Mouse (Mus musculus) olfactory bulb, adult 2 months (tissue): ENCODE data around the gene Chl1. TPM values are rescaled to one million over a fixed set of nuclear protein-coding genes. Genes with fewer than 3 reads are reported as not detected.

ENCODE experiments used
- H3K27ac ChIP-seq: fragments of 200-500 bp; 2 replicates; pipeline ENCODE4 v1.5.1; 2012; ENCODE audit warnings: low read depth, low read length; ENCODE audit not compliant: insufficient read depth
- H3K4me1 ChIP-seq: fragments of 200-500 bp; 2 replicates; pipeline ENCODE4 v1.6.1; 2012; ENCODE audit warnings: low read length; ENCODE audit not compliant: control insufficient read depth, insufficient read depth
- H3K4me3 ChIP-seq: fragments of 200-500 bp; 2 replicates; pipeline ENCODE4 v1.5.1; 2012; ENCODE audit warnings: mild to moderate bottlenecking, low read depth, low read length, moderate library complexity; ENCODE audit not compliant: insufficient read depth
- CTCF ChIP-seq: fragments of 200-500 bp; IDR thresholded peaks from 2 replicates; pipeline ENCODE4 v1.5.1; 2012; ENCODE audit warnings: low read depth, mild to moderate bottlenecking, low read length, moderate library complexity; ENCODE audit not compliant: insufficient read depth
- POLR2A ChIP-seq: fragments of 200-500 bp; IDR thresholded peaks from 2 replicates; pipeline ENCODE4 v1.6.1; 2012; ENCODE audit warnings: mild to moderate bottlenecking, low read depth, low read length, moderate library complexity; ENCODE audit not compliant: insufficient read depth
- WGBS: fragments of 180-500 bp; shearing (Covaris S2); methylation state at CpG from one replicate; pipeline ENCODE4 v1.1.7; 2018; 5-methylcytosine and 5-hydroxymethylcytosine counted together
- polyA plus RNA-seq: library from polyadenylated mRNA; stranded (reverse); fragments of >200 nt; gene quantifications from 2 replicates; pipeline ENCODE4 v1.2.4, GENCODE M21; 2012; ENCODE audit warnings: low replicate concordance; ENCODE audit not compliant: missing spikeins, insufficient read depth, insufficient read length

The Chl1 gene
- polyA plus RNA-seq, 1 experiment = not detected

DNA sequence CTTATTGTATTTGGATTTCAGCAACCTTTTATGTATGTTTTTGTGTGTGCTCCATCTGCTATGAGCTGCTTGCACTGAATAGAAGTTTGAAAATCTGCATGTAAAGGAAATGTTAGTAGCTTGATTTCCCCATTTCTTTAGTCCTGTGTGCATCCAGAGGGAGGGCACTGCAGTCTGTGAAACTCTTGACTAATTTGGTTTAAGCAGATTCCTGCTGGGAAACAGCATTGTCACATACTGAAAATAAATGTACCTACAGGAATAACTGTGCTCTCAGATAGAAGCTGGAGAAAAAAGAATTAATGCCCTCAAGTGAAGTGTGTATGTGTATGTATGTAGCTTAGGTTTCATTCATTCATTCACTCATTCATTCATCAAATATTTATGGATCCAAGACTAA, 22.7 kb downstream of the Chl1 start:
- H3K4me1 ChIP-seq = no peaks in the 10 kb centered on the region
- TF ChIP-seq CTCF (no peak), POLR2A (no peak)

DNA sequence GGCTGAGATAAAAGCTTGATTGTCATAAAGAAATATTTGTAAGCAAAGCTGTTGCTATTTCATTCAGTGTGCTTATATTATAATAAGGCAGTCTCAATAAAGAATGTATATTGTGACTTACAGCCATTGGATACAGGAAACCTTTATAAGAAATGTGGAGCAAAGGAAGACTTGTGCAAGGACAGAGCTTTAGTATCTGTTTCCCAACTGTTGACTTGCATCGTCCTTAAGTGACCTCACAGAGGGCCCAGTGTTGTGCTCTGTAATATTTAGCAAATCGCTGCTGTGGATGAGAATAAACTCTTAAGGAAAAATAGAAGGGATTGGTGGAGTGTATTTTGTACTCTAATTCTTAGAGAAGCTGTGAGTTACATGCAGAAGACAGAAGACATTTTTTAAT, 23.6 kb downstream of the Chl1 start:
- Histone ChIP-seq H3K4me1 (no peaks in the 10 kb centered on the region), H3K27ac (no peak overlapping the region), H3K4me3 (no peak overlapping the region)
- TF ChIP-seq CTCF = no peak
- TF ChIP-seq POLR2A = no peak
- WGBS = 87% methylated on average over 2 of the region's 2 CpGs

More for the DNA sequence above, 22.7 kb downstream of the Chl1 start:
- Histone ChIP-seq H3K27ac (no peak overlapping the region), H3K4me3 (no peak overlapping the region)

DNA sequence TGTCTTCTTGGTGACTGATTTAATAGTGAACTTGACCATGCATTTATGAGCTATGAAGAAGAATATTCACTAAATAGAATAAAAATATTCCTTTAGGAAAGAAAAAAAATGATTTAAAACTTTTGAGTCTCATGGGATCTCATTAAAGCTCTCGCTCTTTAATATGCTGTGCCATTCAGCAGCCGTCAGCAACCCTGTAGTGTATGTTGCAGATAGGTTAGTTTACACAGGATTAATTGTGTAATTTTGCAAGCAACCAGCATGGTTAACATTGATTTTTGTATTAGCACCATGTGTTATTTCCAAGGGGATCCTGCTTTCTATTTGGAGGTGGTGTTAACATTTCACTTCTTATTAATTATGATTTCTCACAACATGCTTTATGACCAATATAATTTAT, 32.2 kb downstream of the Chl1 start:
- TF ChIP-seq CTCF (no peak), POLR2A (no peak)
- Histone ChIP-seq H3K4me3 (no peak overlapping the region), H3K27ac (no peak overlapping the region), H3K4me1 (no peaks in the 10 kb centered on the region)
- 95% methylated on average over 2 of the region's 2 CpGs for WGBS

DNA sequence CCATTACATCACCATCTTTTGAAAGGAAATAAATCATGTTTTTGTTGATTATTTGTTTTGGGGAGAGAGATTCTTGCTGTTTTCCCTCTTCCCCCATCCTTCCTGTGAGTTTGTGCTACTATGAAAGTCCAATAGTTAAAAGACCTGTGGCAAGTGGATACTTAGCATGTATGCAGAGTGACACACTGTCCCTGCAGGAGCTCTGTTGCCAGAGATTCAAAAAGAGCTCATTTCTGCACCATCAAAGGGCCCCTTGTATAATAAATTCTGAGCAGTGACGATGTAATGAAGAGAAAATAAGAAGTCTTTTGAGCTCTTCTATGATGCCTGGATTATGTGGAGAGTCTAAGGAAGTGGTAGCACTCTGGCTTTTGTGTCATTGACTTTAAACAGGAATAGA, 33.4 kb downstream of the Chl1 start:
- WGBS = 66% methylated on average over 1 of the region's 1 CpGs
- no peak overlapping the region for H3K27ac ChIP-seq
- no peaks in the 10 kb centered on the region for H3K4me1 ChIP-seq
- TF ChIP-seq CTCF (no peak), POLR2A (no peak)
- H3K4me3 ChIP-seq = no peak overlapping the region

DNA sequence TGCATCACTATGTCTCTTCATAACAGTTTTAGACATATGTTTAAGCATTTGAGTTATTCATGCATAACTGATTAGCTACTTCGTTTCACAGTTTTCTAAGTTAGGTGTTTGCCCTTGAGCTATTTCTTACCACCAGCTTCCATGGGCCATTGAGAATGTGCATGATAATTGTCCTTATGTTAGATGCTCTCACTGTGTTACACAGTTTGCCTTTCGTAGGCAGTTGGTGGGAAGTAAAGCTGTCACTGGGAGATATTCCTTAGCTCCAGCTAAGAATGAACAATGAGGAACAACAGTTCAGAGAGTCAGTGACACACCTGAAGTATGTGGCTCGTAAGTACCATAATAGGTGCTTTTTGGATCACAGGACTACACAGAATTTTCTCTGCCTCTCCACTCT, 35.9 kb downstream of the Chl1 start:
- H3K4me3 ChIP-seq = no peak overlapping the region
- TF ChIP-seq POLR2A = no peak
- no peak for TF ChIP-seq CTCF
- H3K4me1 ChIP-seq = no peaks in the 10 kb centered on the region
- H3K27ac ChIP-seq = no peak overlapping the region
- WGBS = 69% methylated on average over 3 of the region's 3 CpGs

DNA sequence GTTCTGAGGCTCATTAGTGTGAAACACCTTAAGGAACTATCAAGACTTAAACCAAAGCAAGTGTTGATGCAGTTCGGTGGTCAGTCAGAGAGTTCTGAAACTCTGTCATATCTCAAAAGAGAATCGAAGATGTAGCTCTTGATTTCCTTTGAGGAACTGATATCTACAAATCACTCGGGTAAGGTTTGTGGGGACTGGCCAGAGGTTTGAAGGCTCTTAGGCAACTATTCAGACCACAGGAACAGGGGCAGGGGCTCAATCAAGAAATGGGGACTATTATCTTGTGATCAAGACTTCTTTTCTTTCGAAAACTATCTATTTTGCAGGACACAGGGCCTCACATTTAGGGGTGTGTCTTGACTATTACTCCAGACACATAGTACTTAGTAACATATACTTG, 39.5 kb downstream of the Chl1 start:
- 92% methylated on average over 4 of the region's 4 CpGs for WGBS
- no peaks in the 10 kb centered on the region for H3K4me1 ChIP-seq
- no peak for TF ChIP-seq CTCF
- no peak for TF ChIP-seq POLR2A
- no peak overlapping the region for H3K27ac ChIP-seq
- no peak overlapping the region for H3K4me3 ChIP-seq

DNA sequence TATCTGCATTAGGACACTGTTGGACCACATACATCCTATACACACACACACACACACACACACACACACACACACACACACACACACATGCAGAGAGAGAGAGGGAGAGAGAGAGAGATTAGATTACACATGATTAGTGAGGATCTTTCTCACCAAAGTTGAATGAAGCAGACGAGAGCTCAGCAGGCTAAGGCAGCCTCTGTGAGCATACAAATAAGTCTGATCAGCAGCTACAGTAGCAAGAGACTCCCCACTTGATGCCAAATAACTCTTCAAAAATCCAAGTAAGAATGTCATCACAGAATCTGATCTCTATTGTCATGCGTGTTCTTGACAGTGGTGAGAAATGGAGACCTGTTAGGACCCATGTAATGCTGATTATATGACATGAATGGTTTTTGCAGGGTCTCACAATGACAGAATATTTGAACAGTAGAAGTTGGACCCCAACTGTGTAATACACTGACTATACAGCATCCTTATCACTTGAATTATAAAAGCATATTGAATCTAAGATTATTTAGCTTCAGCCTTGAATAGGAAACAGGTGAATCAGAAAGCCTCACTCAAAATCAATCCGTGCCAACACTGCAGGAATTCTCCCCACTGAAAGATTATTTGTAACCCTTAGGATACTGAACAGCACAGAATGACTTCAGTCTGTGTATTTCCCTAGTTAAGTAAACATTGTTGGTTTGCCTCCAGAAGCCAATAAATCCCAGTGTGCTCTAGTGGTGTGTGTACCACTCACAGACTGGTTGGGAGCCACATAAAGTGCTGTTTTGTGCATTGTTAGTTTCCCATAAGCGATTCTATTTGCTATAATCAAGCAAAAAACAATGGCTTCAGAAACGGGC, 47.9 kb downstream of the Chl1 start:
- no peaks in the 10 kb centered on the region for H3K4me1 ChIP-seq
- H3K27ac ChIP-seq = no peak overlapping the region
- TF ChIP-seq CTCF = no peak
- TF ChIP-seq POLR2A = no peak
- 45% methylated on average over 5 of the region's 5 CpGs for WGBS
- H3K4me3 ChIP-seq = no peak overlapping the region

DNA sequence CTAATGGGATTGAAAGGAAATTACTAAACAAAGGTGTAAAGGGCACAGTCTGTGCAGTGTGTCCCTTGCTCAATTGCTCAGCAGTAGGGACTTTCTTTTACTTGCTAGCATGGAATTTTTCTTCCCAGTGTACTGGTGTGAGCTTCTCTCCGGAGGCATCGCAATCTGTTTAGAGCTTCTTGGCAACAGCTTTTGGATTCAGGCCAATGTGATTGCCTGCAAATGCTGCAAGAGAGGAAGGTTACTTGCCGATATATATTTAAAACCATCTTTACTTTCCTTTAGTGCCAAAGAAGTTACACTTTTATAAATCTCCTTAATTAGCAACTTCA, 48.5 kb downstream of the Chl1 start:
- no peaks in the 10 kb centered on the region for H3K4me1 ChIP-seq
- TF ChIP-seq POLR2A (no peak), CTCF (no peak)
- 20% methylated on average over 3 of the region's 3 CpGs for WGBS
- H3K27ac ChIP-seq = no peak overlapping the region
- H3K4me3 ChIP-seq = no peak overlapping the region

DNA sequence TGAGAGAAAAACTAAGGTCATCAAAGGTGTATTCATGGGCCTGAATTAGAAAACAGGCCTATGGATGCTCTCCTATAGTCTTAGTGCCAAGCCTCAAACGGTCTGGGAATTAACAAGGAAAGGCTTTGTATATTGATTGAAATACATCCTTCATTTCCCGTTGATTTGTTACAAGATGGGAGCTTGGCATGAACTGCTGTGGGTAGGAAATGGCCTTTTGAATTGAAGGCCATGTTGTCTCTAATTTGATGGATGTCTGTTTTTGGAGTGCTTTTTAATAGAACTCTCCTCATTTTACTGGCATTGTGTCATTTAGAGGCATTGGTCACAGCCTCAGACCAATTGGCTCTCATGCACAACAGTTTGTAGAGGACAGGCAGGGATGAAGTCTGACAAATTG, 49.0 kb downstream of the Chl1 start:
- TF ChIP-seq POLR2A (no peak), CTCF (no peak)
- no peaks in the 10 kb centered on the region for H3K4me1 ChIP-seq
- H3K4me3 ChIP-seq = no peak overlapping the region
- 37% methylated on average over 2 of the region's 2 CpGs for WGBS
- no peak overlapping the region for H3K27ac ChIP-seq

DNA sequence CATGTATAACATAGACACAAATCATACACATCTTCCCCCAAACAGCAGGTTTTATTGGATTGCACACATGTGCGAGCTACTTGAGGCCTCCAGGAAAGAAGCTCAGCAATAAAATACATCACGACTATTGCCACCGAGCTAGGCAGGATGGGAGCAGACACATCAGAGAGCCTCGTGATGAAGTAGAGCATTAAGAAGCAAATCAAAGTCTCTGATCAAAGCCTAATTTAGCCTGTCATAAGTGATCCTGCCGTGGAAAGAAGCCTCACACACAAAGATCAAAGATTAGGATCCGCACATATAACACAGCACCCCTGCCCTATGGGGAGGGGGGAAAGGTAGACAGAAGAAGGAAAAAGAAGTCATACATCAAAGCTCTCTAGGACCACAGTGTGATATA, 54.4 kb downstream of the Chl1 start:
- Histone ChIP-seq H3K4me1 (no peaks in the 10 kb centered on the region), H3K27ac (no peak overlapping the region), H3K4me3 (no peak overlapping the region)
- TF ChIP-seq CTCF (no peak), POLR2A (no peak)
- 84% methylated on average over 6 of the region's 6 CpGs for WGBS
